Mouse (Mus musculus): ENCODE data around the gene Prkn. TPM values are rescaled to one million over a fixed set of nuclear protein-coding genes. Genes with fewer than 3 reads are reported as not detected.

Prkn gene
- polyA plus RNA-seq, 1 experiment from 2014 or later = 5.7 TPM

DNA sequence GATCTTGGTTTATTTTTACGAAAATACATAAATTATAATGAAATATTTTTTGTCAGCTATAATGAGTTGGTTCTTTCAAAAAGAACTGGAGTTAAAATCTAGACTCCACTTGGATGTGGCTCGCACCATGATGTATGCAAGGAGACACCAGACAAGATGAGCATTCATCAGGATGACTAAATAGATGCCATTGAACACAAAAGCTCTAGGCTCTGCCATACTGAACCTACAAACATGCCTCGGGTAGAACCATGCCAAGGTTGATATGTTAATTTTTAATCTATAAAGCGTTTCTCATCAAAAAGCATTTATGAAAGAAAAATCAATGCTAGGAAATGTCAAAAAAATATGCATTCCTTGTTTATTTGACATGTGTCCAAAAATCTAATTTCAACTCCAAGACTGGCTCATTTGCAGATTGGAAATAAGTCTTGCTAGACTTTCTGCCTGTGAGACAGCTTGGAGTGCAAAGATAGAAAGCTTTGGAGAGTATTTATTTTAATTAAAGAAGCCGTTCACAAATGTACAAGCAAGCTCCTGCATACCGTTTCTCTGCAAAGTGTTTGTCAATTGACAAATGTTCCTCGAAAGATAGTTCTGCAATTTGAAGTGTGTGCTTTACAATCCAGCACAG lies 1018.7 kb downstream of the Prkn start:
- H3K4me2 ChIP-seq (ENCODE audit: low read length) = no peak overlapping the region
- H3K4me1 ChIP-seq (ENCODE audit: control insufficient read depth, insufficient read depth, low read depth, low read length) = no peaks in the 10 kb centered on the region
- no peak overlapping the region for H3K9ac ChIP-seq (ENCODE audit: low read depth, low read length)
- no peaks in the 10 kb centered on the region for H3K36me3 ChIP-seq (ENCODE audit: control insufficient read depth, insufficient read depth, low read length)
- H3K9me3 ChIP-seq (ENCODE audit: control insufficient read depth, low read length) = no peaks in the 10 kb centered on the region
- no peaks in the 10 kb centered on the region for H3K27me3 ChIP-seq (replicated peaks; ENCODE audit: control insufficient read depth, insufficient read depth, low read length)
- ATAC-seq = no peak
- WGBS = 80% methylated on average over 7 of the region's 7 CpGs
- H3K4me3 ChIP-seq (ENCODE audit: low read length) = no peak overlapping the region
- H3K27ac ChIP-seq (ENCODE audit: low read depth, low read length) = no peak overlapping the region

DNA sequence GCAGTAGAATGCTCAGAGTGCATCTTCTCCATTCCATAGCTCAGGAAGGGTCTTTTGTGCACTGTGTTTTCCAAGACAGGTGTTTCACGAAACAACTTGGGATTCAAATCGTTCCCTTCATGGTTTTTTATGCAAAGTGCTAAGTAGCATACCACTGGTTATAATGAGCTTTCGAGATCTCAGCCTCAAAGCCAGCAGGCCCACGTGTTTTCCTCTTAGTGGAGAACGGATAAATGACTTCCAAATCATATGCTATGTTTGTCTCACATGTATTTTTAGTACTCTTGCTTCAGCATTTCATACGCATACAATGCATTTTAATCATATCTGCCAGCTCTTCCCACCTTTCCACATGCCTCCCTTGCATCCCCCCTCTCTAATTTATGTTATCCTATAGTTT lies 1021.0 kb downstream of the Prkn start:
- no peak for ATAC-seq
- H3K27ac ChIP-seq (ENCODE audit: low read depth, low read length) = no peak overlapping the region
- H3K4me1 ChIP-seq (ENCODE audit: control insufficient read depth, insufficient read depth, low read depth, low read length) = no peaks in the 10 kb centered on the region
- H3K9me3 ChIP-seq (ENCODE audit: control insufficient read depth, low read length) = no peaks in the 10 kb centered on the region
- H3K4me2 ChIP-seq (ENCODE audit: low read length) = no peak overlapping the region
- no peak overlapping the region for H3K4me3 ChIP-seq (ENCODE audit: low read length)
- H3K36me3 ChIP-seq (ENCODE audit: control insufficient read depth, insufficient read depth, low read length) = no peaks in the 10 kb centered on the region
- H3K27me3 ChIP-seq (replicated peaks; ENCODE audit: control insufficient read depth, insufficient read depth, low read length) = no peaks in the 10 kb centered on the region
- H3K9ac ChIP-seq (ENCODE audit: low read depth, low read length) = no peak overlapping the region
- 90% methylated on average over 6 of the region's 6 CpGs for WGBS

DNA sequence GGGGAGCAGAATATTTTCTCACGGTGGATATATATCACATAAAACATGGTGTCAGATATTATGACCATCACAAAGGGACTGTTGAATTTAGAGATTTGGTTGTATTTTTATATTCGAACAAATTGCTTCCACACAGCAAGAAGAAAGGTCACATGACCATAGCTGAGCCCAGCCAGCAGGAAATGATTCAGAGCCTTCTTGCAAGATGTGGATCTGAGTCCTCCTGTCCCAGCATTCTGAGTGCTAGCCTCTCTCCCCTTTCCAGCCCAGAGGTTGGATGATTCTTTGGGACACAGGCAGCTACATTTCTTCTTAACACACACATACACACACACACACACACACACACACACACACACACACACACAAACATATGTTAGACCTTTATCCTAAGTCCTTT lies 1022.2 kb downstream of the Prkn start:
- Histone ChIP-seq H3K4me3 (ENCODE audit: low read length) (no peak overlapping the region), H3K9ac (ENCODE audit: low read depth, low read length) (no peak overlapping the region), H3K27ac (ENCODE audit: low read depth, low read length) (no peak overlapping the region), H3K4me1 (ENCODE audit: control insufficient read depth, insufficient read depth, low read depth, low read length) (no peaks in the 10 kb centered on the region), H3K27me3 (replicated peaks; ENCODE audit: control insufficient read depth, insufficient read depth, low read length) (no peaks in the 10 kb centered on the region), H3K9me3 (ENCODE audit: control insufficient read depth, low read length) (no peaks in the 10 kb centered on the region), H3K4me2 (ENCODE audit: low read length) (no peak overlapping the region), H3K36me3 (ENCODE audit: control insufficient read depth, insufficient read depth, low read length) (no peaks in the 10 kb centered on the region)
- no peak for ATAC-seq
- 88% methylated on average over 2 of the region's 2 CpGs for WGBS

DNA sequence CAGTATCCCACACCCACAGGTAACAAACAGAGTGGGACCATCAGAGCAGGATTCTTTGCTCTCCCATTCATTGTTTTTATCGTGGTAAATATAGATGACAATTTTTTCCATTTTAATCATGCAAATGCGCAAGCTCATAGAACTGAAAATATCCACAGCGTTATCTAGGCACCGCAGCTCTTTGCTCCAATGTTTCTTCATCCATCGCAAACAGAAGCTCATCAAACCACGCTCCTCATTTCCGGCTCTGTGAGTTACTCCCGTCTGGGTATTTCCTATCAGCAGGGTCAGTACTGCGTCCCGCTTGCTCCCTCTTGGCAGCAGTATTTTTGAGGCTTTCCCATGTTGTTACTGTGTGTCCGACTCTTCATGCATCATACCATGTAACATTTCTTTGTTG lies 1022.8 kb downstream of the Prkn start:
- no peak overlapping the region for H3K4me2 ChIP-seq (ENCODE audit: low read length)
- no peaks in the 10 kb centered on the region for H3K27me3 ChIP-seq (replicated peaks; ENCODE audit: control insufficient read depth, insufficient read depth, low read length)
- 91% methylated on average over 11 of the region's 11 CpGs for WGBS
- no peak for ATAC-seq
- no peaks in the 10 kb centered on the region for H3K9me3 ChIP-seq (ENCODE audit: control insufficient read depth, low read length)
- H3K4me3 ChIP-seq (ENCODE audit: low read length) = no peak overlapping the region
- H3K36me3 ChIP-seq (ENCODE audit: control insufficient read depth, insufficient read depth, low read length) = no peaks in the 10 kb centered on the region
- no peak overlapping the region for H3K9ac ChIP-seq (ENCODE audit: low read depth, low read length)
- no peaks in the 10 kb centered on the region for H3K4me1 ChIP-seq (ENCODE audit: control insufficient read depth, insufficient read depth, low read depth, low read length)
- H3K27ac ChIP-seq (ENCODE audit: low read depth, low read length) = no peak overlapping the region

DNA sequence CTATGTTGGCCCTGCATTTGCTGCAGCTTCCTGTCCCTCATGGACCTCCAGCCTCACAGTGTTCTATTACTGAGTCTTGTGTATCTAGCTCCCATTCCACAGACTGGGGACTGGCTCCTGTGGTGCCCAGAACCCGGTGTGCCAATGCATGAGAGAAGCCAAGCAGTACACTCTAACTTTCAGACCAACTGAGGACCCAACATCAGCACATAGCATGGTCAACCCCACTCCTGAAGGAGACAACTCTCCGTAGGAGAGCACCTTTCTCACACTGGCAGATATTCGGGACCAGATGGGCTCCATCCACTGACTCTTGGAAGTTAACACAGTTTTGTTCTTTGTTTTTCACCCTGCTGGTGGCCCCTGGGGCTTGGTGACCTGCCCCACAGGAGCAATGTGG lies 1026.0 kb downstream of the Prkn start:
- Histone ChIP-seq H3K27me3 (replicated peaks; ENCODE audit: control insufficient read depth, insufficient read depth, low read length) (no peaks in the 10 kb centered on the region), H3K4me1 (ENCODE audit: control insufficient read depth, insufficient read depth, low read depth, low read length) (no peaks in the 10 kb centered on the region), H3K36me3 (ENCODE audit: control insufficient read depth, insufficient read depth, low read length) (no peaks in the 10 kb centered on the region), H3K9ac (ENCODE audit: low read depth, low read length) (no peak overlapping the region), H3K4me2 (ENCODE audit: low read length) (no peak overlapping the region), H3K9me3 (ENCODE audit: control insufficient read depth, low read length) (no peaks in the 10 kb centered on the region), H3K4me3 (ENCODE audit: low read length) (no peak overlapping the region), H3K27ac (ENCODE audit: low read depth, low read length) (no peak overlapping the region)
- ATAC-seq = no peak
- 88% methylated on average over 3 of the region's 3 CpGs for WGBS

DNA sequence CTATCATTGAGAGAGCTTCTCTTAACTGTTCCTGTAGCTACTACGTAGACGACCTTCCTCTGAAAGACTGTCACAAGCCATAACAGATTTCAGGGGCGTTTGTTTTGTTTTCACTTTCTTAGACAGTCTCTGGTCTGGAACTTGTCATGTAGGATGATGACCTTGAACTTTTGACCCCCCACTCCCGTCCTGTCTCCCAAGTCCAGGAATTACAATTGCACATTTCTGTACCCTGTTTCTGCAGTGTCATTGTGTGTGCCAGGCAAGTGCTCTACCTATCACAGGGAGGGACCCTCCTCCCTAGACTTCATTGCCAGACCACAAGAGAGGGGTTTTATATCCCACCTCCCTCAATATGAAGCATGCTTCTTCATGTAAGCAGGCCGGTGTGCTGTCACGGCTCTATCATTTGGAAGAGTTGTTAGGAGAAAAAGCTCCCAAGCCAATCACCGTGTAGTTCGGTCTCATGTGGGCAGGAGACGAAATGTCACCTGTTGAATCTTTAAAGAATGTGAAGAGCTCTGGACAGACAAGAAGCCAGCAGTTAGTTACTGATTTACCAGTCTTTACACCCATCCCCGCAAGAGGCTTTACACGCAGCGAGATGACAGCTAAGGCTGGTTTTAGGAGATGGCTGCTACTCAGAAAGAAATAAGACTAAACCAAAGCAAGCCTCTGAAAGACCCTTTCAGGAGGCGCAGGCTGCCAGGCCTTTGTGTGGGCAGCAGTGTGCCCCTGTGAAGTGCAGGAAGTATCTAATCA lies 1027.3 kb downstream of the Prkn start:
- Histone ChIP-seq H3K9ac (ENCODE audit: low read depth, low read length) (no peak overlapping the region), H3K27ac (ENCODE audit: low read depth, low read length) (no peak overlapping the region), H3K9me3 (ENCODE audit: control insufficient read depth, low read length) (no peaks in the 10 kb centered on the region; the same call in 1 of the 2 replicates), H3K4me1 (ENCODE audit: control insufficient read depth, insufficient read depth, low read depth, low read length) (no peaks in the 10 kb centered on the region), H3K27me3 (replicated peaks; ENCODE audit: control insufficient read depth, insufficient read depth, low read length) (no peaks in the 10 kb centered on the region), H3K4me2 (ENCODE audit: low read length) (no peak overlapping the region), H3K4me3 (ENCODE audit: low read length) (no peak overlapping the region), H3K36me3 (ENCODE audit: control insufficient read depth, insufficient read depth, low read length) (no peaks in the 10 kb centered on the region)
- no peak for ATAC-seq
- 67% methylated on average over 13 of the region's 13 CpGs for WGBS

DNA sequence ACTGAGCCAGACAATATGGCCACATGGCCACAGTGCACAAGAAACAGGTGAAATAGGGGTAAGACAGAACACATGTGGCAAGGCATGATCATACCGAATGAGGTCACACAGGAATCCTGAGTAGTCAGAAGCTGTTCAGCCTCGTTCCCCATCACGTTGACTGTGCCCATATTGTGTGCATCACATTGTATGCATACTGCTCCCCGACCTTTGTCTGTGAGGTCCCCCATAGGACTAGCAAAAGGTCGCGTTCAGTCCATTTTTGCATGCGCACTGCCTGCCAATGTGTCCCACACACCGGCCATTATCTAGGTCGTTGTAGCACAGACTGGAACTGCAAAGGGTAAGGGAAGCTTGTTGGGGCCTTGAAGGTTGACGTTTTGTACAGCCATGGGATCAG lies 1030.4 kb downstream of the Prkn start:
- H3K9me3 ChIP-seq (ENCODE audit: control insufficient read depth, low read length) = no peaks in the 10 kb centered on the region; the same call in 1 of the 2 replicates
- H3K4me1 ChIP-seq (ENCODE audit: control insufficient read depth, insufficient read depth, low read depth, low read length) = no peaks in the 10 kb centered on the region
- no peak overlapping the region for H3K4me2 ChIP-seq (ENCODE audit: low read length)
- no peak overlapping the region for H3K9ac ChIP-seq (ENCODE audit: low read depth, low read length)
- H3K27ac ChIP-seq (ENCODE audit: low read depth, low read length) = no peak overlapping the region
- no peaks in the 10 kb centered on the region for H3K36me3 ChIP-seq (ENCODE audit: control insufficient read depth, insufficient read depth, low read length)
- H3K27me3 ChIP-seq (replicated peaks; ENCODE audit: control insufficient read depth, insufficient read depth, low read length) = no peaks in the 10 kb centered on the region
- WGBS = 87% methylated on average over 10 of the region's 10 CpGs
- ATAC-seq = no peak
- no peak overlapping the region for H3K4me3 ChIP-seq (ENCODE audit: low read length)

DNA sequence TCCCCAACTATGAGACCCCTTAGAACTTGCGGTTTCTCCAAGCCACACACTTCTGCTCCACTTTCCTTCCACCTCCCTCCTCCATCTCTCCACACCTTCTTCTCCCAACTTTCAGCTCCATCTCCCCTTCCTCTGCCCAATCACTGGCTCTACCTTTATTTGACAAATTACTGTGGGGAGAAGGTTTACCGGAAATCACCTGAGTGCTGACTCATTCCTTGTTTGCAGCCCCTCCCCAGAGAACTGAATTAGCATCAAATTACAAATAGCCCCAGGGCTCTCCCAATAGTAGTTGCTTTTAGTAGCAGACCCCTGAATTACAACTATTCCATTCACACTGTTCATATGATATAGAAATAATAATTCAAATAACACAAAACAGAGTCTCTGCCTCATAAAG lies 1036.1 kb downstream of the Prkn start:
- Histone ChIP-seq H3K9ac (ENCODE audit: low read depth, low read length) (no peak overlapping the region), H3K27me3 (replicated peaks; ENCODE audit: control insufficient read depth, insufficient read depth, low read length) (no peaks in the 10 kb centered on the region), H3K4me2 (ENCODE audit: low read length) (no peak overlapping the region), H3K4me1 (ENCODE audit: control insufficient read depth, insufficient read depth, low read depth, low read length) (no peaks in the 10 kb centered on the region), H3K36me3 (ENCODE audit: control insufficient read depth, insufficient read depth, low read length) (no peaks in the 10 kb centered on the region), H3K4me3 (ENCODE audit: low read length) (no peak overlapping the region), H3K9me3 (ENCODE audit: control insufficient read depth, low read length) (no peaks in the 10 kb centered on the region; the same call in 1 of the 2 replicates), H3K27ac (ENCODE audit: low read depth, low read length) (no peak overlapping the region)
- ATAC-seq = no peak
- WGBS = 77% methylated on average over 2 of the region's 2 CpGs

DNA sequence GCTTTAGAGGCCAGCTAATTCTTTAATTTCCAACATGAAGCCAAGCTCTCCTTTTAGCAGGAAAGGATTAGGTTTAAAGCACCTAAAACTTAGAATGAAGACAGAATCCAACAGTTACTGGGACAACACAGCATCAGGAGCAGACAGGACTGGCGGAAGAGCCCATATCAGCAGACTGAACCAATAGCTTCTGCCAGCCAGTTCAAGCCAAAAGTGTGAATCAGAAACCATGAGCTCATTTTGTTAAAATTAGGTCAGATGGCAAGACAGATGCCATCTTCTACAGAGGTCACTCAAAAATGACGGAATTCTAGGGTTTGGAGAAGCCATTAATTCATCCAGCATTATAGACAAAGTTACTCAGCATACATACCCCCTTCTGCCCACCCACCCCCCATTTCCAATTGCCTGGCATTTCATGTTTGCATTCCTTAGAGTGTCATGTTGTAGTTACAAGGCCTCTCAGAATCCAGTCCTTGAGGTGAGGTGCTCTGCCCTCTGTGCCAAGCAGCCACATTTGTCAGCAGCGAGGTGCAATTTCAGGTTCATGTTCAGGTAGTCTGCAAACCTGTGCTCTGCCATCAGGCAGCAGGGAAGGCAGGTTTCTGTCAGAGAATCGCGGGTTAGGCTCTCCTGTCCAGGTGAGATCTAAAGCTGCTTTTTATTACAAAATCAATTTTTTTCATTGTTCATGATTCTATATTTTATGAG lies 1041.1 kb downstream of the Prkn start:
- Histone ChIP-seq H3K4me1 (ENCODE audit: control insufficient read depth, insufficient read depth, low read depth, low read length) (no peaks in the 10 kb centered on the region), H3K4me3 (ENCODE audit: low read length) (no peak overlapping the region), H3K27ac (ENCODE audit: low read depth, low read length) (no peak overlapping the region), H3K4me2 (ENCODE audit: low read length) (no peak overlapping the region), H3K9ac (ENCODE audit: low read depth, low read length) (no peak overlapping the region), H3K27me3 (replicated peaks; ENCODE audit: control insufficient read depth, insufficient read depth, low read length) (no peaks in the 10 kb centered on the region), H3K9me3 (ENCODE audit: control insufficient read depth, low read length) (no peaks in the 10 kb centered on the region), H3K36me3 (ENCODE audit: control insufficient read depth, insufficient read depth, low read length) (no peaks in the 10 kb centered on the region)
- 85% methylated on average over 5 of the region's 5 CpGs for WGBS
- no peak for ATAC-seq
